In genomic region chr17:27699641-27700244, GRCm38 (mm10) we compare ENCODE assay signal across 25 mouse cellular contexts. TPM values are rescaled to one million over a fixed set of nuclear protein-coding genes. Genes with fewer than 3 reads are reported as not detected.
DNase-seq lines count a peak whose midpoint lies in the region; ATAC-seq and TF ChIP-seq lines count a peak whose summit lies in the region.
"Had no signal": no experiment of that assay in that cellular context is flagged by ENCODE, and none has a peak within 500 bp of the region (broad histone marks: within the 10 kb centered on the region; RNA-seq: fewer than 3 reads in every experiment).

No protein-coding gene starts in this region.

- DNase-seq in cerebellum, adult 2 months: no peak
- DNase-seq in cerebellum, adult 9-11 months: no peak
- DNase-seq in testis, postnatal 14 days (ENCODE audit: low spot score): no peak
- DNase-seq in heart, postnatal 25 days (ENCODE audit: low spot score): no peak
- DNase-seq: adrenal gland, postnatal 14 days; cerebellum, postnatal 10 days; gastrocnemius, adult 2 months; heart, postnatal 4 days; kidney, postnatal 36 days; liver, embryonic 13.5 days; lung, adult 2 months; lung, postnatal 14 days had no signal

- no peak overlapping the region for H3K9ac ChIP-seq in hindbrain, embryonic 16.5 days (ENCODE audit: low read depth, low read length)
- H3K9ac ChIP-seq: embryonic facial prominence, embryonic 12.5 days; forebrain, embryonic 12.5 days; heart, embryonic 15.5 days; liver, embryonic 13.5 days; midbrain, embryonic 12.5 days; neural tube, embryonic 15.5 days had no signal

- no peak for TF ChIP-seq CTCF in cerebellum, adult 2 months (IDR thresholded peaks at IDR 0.05; ENCODE audit: borderline replicate concordance, insufficient read depth, low read depth, low read length)
- no peak for TF ChIP-seq CTCF in testis, adult 2 months (IDR thresholded peaks at IDR 0.05; ENCODE audit: control insufficient read depth, insufficient read depth, insufficient replicate concordance, low read depth, low read length)

- TF ChIP-seq POLR2A in cerebellum, adult 2 months (IDR thresholded peaks at IDR 0.05; ENCODE audit: borderline replicate concordance, insufficient read depth, low read length): no peak
- TF ChIP-seq POLR2A in testis, adult 2 months (IDR thresholded peaks at IDR 0.05; ENCODE audit: control insufficient read depth, low read depth, low read length): no peak

- 78% methylated on average over 17 of the region's 17 CpGs for WGBS in cerebellum, adult 2 months
- 88% methylated on average over 17 of the region's 17 CpGs for WGBS in hindbrain, embryonic 16.5 days

- intact Hi-C loops in heart, postnatal 25 days (cut with DNase I): no loop called here

- H3K4me3 ChIP-seq in cerebellum, adult 2 months (replicated peaks; ENCODE audit: insufficient read depth, low read depth, low read length): no peak overlapping the region
- H3K4me3 ChIP-seq in testis, adult 2 months (ENCODE audit: control insufficient read depth, low read depth, low read length): peak overlapping the region; percentile 8; the same call in 1 of the 2 replicates
- no peak overlapping the region for H3K4me3 ChIP-seq in hindbrain, embryonic 16.5 days (ENCODE audit: low read length)
- H3K4me3 ChIP-seq: embryonic facial prominence, embryonic 12.5 days; erythroblast, embryonic 14.5 days; forebrain, embryonic 12.5 days; gastrocnemius, adult 2 months; heart, embryonic 15.5 days; liver, embryonic 13.5 days; midbrain, embryonic 12.5 days; neural tube, embryonic 15.5 days had no signal

- H3K27me3 ChIP-seq in cerebellum, adult 2 months (ENCODE audit: control insufficient read depth, insufficient read depth, low read length): no peaks in the 10 kb centered on the region
- no peaks in the 10 kb centered on the region for H3K27me3 ChIP-seq in testis, adult 2 months (ENCODE audit: control insufficient read depth, insufficient read depth, low read length)
- no peaks in the 10 kb centered on the region for H3K27me3 ChIP-seq in hindbrain, embryonic 16.5 days (replicated peaks; ENCODE audit: control insufficient read depth, insufficient read depth, low read length)
- H3K27me3 ChIP-seq: embryonic facial prominence, embryonic 12.5 days had no signal

- H3K4me2 ChIP-seq in hindbrain, embryonic 16.5 days (ENCODE audit: low read length): no peak overlapping the region
- H3K4me2 ChIP-seq: embryonic facial prominence, embryonic 12.5 days; forebrain, embryonic 12.5 days; heart, embryonic 15.5 days; liver, embryonic 13.5 days; midbrain, embryonic 12.5 days; neural tube, embryonic 15.5 days had no signal

- H3K9me3 ChIP-seq in hindbrain, embryonic 16.5 days (ENCODE audit: control insufficient read depth, low read length): no peaks in the 10 kb centered on the region
- H3K9me3 ChIP-seq: embryonic facial prominence, embryonic 12.5 days; forebrain, embryonic 12.5 days; heart, embryonic 15.5 days; liver, embryonic 13.5 days; neural tube, embryonic 15.5 days had no signal

- ATAC-seq in monocyte, adult 5-6 weeks (replicated peaks; ENCODE audit: insufficient number of reproducible peaks, low FRiP score, low TSS enrichment, poor library complexity, severe bottlenecking): peak; percentile 50; the same call in 1 of the 2 replicates
- no peak for ATAC-seq in hindbrain, embryonic 16.5 days
- ATAC-seq: hindbrain, postnatal 0 days; intestine, postnatal 0 days had no signal

- H3K27ac ChIP-seq in cerebellum, adult 2 months (ENCODE audit: insufficient read depth, low read length): peak overlapping the region; percentile 19; the same call in 1 of the 2 replicates
- H3K27ac ChIP-seq in testis, adult 2 months (ENCODE audit: control insufficient read depth, insufficient read depth, low read depth, low read length): no peak overlapping the region; the same call in 1 of the 2 replicates
- H3K27ac ChIP-seq in hindbrain, embryonic 16.5 days (ENCODE audit: low read depth, low read length): no peak overlapping the region
- H3K27ac ChIP-seq: embryonic facial prominence, embryonic 12.5 days; forebrain, embryonic 12.5 days; gastrocnemius, adult 2 months; heart, embryonic 15.5 days; hindbrain, postnatal 0 days; liver, embryonic 13.5 days; midbrain, embryonic 12.5 days; neural tube, embryonic 15.5 days; stomach, postnatal 0 days had no signal

- H3K4me1 ChIP-seq in cerebellum, adult 2 months (ENCODE audit: control insufficient read depth, insufficient read depth, low read length): peaks cover 28% of the 10 kb centered on the region
- H3K4me1 ChIP-seq in testis, adult 2 months (ENCODE audit: control insufficient read depth, insufficient read depth, low read length): peaks cover 11% of the 10 kb centered on the region
- peaks cover 12% of the 10 kb centered on the region for H3K4me1 ChIP-seq in hindbrain, embryonic 16.5 days (ENCODE audit: control insufficient read depth, insufficient read depth, low read depth, low read length)

- no peaks in the 10 kb centered on the region for H3K36me3 ChIP-seq in testis, adult 2 months (ENCODE audit: control insufficient read depth, insufficient read depth, low read length)
- no peaks in the 10 kb centered on the region for H3K36me3 ChIP-seq in hindbrain, embryonic 16.5 days (ENCODE audit: control insufficient read depth, insufficient read depth, low read length)
- H3K36me3 ChIP-seq: embryonic facial prominence, embryonic 12.5 days; forebrain, embryonic 12.5 days; heart, embryonic 15.5 days; liver, embryonic 13.5 days; midbrain, embryonic 12.5 days had no signal

RNA-seq across cellular contexts. Expression of gene Spdef, which starts 29.0 kb away (rescaled TPM):
- 1.2 and 1.3 TPM in 2 replicates for polyA plus RNA-seq in cerebellum, adult 2 months (2012; rRNA removed)
- 4.8 and 4.9 TPM in 2 replicates for polyA plus RNA-seq in testis, adult 2 months (2012; rRNA removed)
- not detected in 3 replicates for total RNA-seq in monocyte, adult 5-6 weeks (2017)
- total RNA-seq in heart, postnatal 25 days (2021): not detected
- 0.60 and 1.6 TPM in 2 replicates for polyA plus RNA-seq in hindbrain, embryonic 16.5 days (2015; fragmentation: Nextera tagmentation; extraction: Ambion mirVana)
- total RNA-seq: adrenal gland, postnatal 14 days; gastrocnemius, adult 2 months; megakaryocyte progenitor cell, adult 5-6 weeks had no signal
- polyA plus RNA-seq: erythroblast, embryonic 14.5 days; liver, embryonic 13.5 days had no signal

RNA-seq across cellular contexts. Expression of gene Pacsin1, which starts 44.4 kb away (rescaled TPM):
- 228 and 244 TPM in 2 replicates for polyA plus RNA-seq in cerebellum, adult 2 months (2012; rRNA removed)
- 9.6 and 10.4 TPM in 2 replicates for polyA plus RNA-seq in testis, adult 2 months (2012; rRNA removed)
- 1.8 TPM in 1 of 3 replicates, not detected in the others for total RNA-seq in monocyte, adult 5-6 weeks (2017)
- total RNA-seq in heart, postnatal 25 days (2021): under 1 TPM; 0.25 to 0.62 TPM
- 67.0 and 77.9 TPM in 2 replicates for polyA plus RNA-seq in hindbrain, embryonic 16.5 days (2015; fragmentation: Nextera tagmentation; extraction: Ambion mirVana)
- total RNA-seq: megakaryocyte progenitor cell, adult 5-6 weeks had no signal
